Mouse (Mus musculus): ENCODE measurements at regions not wholly inside any gene's neighbourhood (a gene's known extent, or its start where the extent isn't known, plus 50 kb on each side); places are given as distances from the start of the nearest gene placed in this dataset.
"Not testable (repeated sequence)": the region's sequence is repeated elsewhere in the genome, so short reads cannot be mapped to it uniquely, and the experiment has no call there.

- in situ Hi-C loops (cut with MboI, MseI): no loop called here
Measured at GRCm38 (mm10) chr4:45647514-45647913, 115.2 kb upstream of the Shb start.

GRCm38 (mm10) chr4:45642604-45643003 is 110.3 kb upstream of the Shb start:
- in situ Hi-C loops (cut with MboI, MseI): no loop called here

GRCm38 (mm10) chr4:45641272-45641671 is 109.0 kb upstream of the Shb start:
- in situ Hi-C loops (cut with MboI, MseI): no loop called here

- in situ Hi-C loops (cut with MboI, MseI): no loop called here
Measured at GRCm38 (mm10) chr4:45640713-45641112, 108.4 kb upstream of the Shb start.

- in situ Hi-C loops (cut with MboI, MseI): no loop called here
Measured at GRCm38 (mm10) chr4:45639397-45640034, 107.2 kb upstream of the Shb start.

GRCm38 (mm10) chr4:45638411-45638810 is 106.1 kb upstream of the Shb start:
- in situ Hi-C loops (cut with MboI, MseI): no loop called here

GRCm38 (mm10) chr4:45631276-45632045 is 99.2 kb upstream of the Shb start:
- in situ Hi-C loops (cut with MboI, MseI): no loop called here

GRCm38 (mm10) chr4:45625633-45626032 is 93.4 kb upstream of the Shb start:
- in situ Hi-C loops (cut with MboI, MseI): no loop called here

- in situ Hi-C loops (cut with MboI, MseI): no loop called here
Measured at GRCm38 (mm10) chr4:45622017-45622416, 89.7 kb upstream of the Shb start.

GRCm38 (mm10) chr4:45617126-45617525 is 84.9 kb upstream of the Shb start:
- in situ Hi-C loops (cut with MboI, MseI): no loop called here

- in situ Hi-C loops (cut with MboI, MseI): not testable (repeated sequence)
Measured at GRCm38 (mm10) chr4:45613498-45613897, 81.2 kb upstream of the Shb start.

- in situ Hi-C loops (cut with MboI, MseI): no loop called here
Measured at GRCm38 (mm10) chr4:45612132-45612531, 79.9 kb upstream of the Shb start.

- in situ Hi-C loops (cut with MboI, MseI): no loop called here
Measured at GRCm38 (mm10) chr4:45610937-45611336, 78.7 kb upstream of the Shb start.

GRCm38 (mm10) chr4:45606578-45606977 is 74.3 kb upstream of the Shb start:
- in situ Hi-C loops (cut with MboI, MseI): no loop called here

GRCm38 (mm10) chr4:45605681-45606080 is 73.4 kb upstream of the Shb start:
- in situ Hi-C loops (cut with MboI, MseI): no loop called here

GRCm38 (mm10) chr4:45604271-45604800 is 72.1 kb upstream of the Shb start:
- in situ Hi-C loops (cut with MboI, MseI): no loop called here

GRCm38 (mm10) chr4:45600520-45600919 is 68.2 kb upstream of the Shb start:
- in situ Hi-C loops (cut with MboI, MseI): no loop called here

GRCm38 (mm10) chr4:45593435-45593991 is 61.2 kb upstream of the Shb start:
- in situ Hi-C loops (cut with MboI, MseI): no loop called here

- in situ Hi-C loops (cut with MboI, MseI): no loop called here
Measured at GRCm38 (mm10) chr4:45592766-45593165, 60.5 kb upstream of the Shb start.

GRCm38 (mm10) chr4:45591405-45592315 is 59.4 kb upstream of the Shb start:
- in situ Hi-C loops (cut with MboI, MseI): no loop called here

GRCm38 (mm10) chr4:45590836-45591235 is 58.6 kb upstream of the Shb start:
- in situ Hi-C loops (cut with MboI, MseI): no loop called here

- in situ Hi-C loops (cut with MboI, MseI): no loop called here
Measured at GRCm38 (mm10) chr4:45588322-45588721, 56.1 kb upstream of the Shb start.

All from regulatory T cell (primary cell).